ENCODE assay signal across 10 mouse cellular contexts in the genomic region with DNA sequence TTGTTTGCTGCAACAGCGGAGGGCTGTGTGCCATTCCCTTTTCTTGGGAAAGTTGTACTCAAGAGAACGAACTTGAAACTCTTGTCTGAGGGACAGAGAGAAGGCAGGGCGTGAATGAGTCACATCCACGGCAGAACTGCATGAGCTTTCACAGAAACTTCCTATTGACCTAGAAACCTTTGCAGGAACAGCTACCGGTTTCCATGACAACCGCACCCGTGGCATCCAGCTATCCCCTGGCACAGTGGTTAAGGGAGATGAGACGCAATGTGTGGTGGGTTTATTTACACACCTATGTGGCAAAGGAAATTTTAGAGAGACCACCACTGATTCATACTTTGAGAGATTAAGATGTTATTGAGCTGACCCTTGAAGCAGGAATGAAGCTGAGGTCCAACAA.
DNase-seq lines count a peak whose midpoint lies in the region.
"Had no signal": no experiment of that assay in that cellular context is flagged by ENCODE, and none has a peak within 500 bp of the region (broad histone marks: within the 10 kb centered on the region; RNA-seq: fewer than 3 reads in every experiment).

No protein-coding gene starts in this region.

- peak; percentile 4 to 7 for DNase-seq in adrenal gland, postnatal 36 days
- DNase-seq in adrenal gland, postnatal 4 days (ENCODE audit: low spot score in 2 of 2), result no peak
- peak; percentile 51 for DNase-seq in retina, postnatal 1 day
- no peak for DNase-seq in retina, embryonic 14.5 days (ENCODE audit: low spot score)
- peak; percentile 29 for DNase-seq in R1 (ENCODE audit: low read depth, low spot score)
- DNase-seq in telencephalon, adult 2 months (ENCODE audit: low read depth, low spot score), result peak; percentile 5
- DNase-seq in lung, adult 18-20 months, result no peak
- DNase-seq: cerebellum, adult 2 months; gastrocnemius, adult 2 months; gastrocnemius, postnatal 25 days had no signal

Comparison
In these comparisons a context has a peak if more than half of its experiments do, and no peak if none do; other contexts are left out.
1. DNase-seq: peak in adrenal gland, postnatal 36 days (2 of 2), retina, postnatal 1 day (single experiment), R1 (single experiment) and telencephalon, adult 2 months (single experiment); none in adrenal gland, postnatal 4 days (0 of 2), retina, embryonic 14.5 days (single experiment) and lung, adult 18-20 months (0 of 2).